ENCODE assay signal across 10 mouse cellular contexts in the genomic region with DNA sequence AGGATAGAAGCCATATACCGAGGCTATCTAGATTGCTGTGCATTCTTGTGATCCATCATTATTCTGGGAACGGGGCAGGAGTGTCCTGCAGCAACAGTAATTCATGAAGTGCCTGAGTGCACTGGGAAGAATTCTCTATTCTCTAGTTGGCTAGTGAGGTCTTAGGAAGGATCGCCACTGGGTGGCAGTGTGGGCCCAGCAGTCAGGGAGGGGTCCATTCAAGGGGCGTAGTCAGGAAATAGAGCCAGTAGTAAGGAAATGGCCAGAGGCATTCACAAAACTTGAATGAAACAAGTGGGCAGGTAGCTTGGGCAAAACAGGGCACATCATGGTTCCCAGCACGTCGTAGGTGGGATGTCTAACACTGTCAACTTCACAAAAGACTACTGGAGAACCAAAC. TPM values are rescaled to one million over a fixed set of nuclear protein-coding genes. Genes with fewer than 3 reads are reported as not detected.
DNase-seq lines count a peak whose midpoint lies in the region; ATAC-seq lines count a peak whose summit lies in the region.
"Had no signal": no experiment of that assay in that cellular context is flagged by ENCODE, and none has a peak within 500 bp of the region (broad histone marks: within the 10 kb centered on the region; RNA-seq: fewer than 3 reads in every experiment).

No protein-coding gene starts in this region.

- peak; percentile 86 for DNase-seq in intestine, embryonic 14.5 days (ENCODE audit: low spot score)
- DNase-seq in R1 (ENCODE audit: low read depth, low spot score) (peak; percentile 74), liver (peak; percentile 86)
- DNase-seq in heart, postnatal 36 days: peak; percentile 85 to 90
- peak; percentile 81 for DNase-seq in ovary, postnatal 14 days (ENCODE audit: low spot score)
- DNase-seq in thymus, postnatal 36 days: peak; percentile 79 to 86

- peaks cover 27% of the 10 kb centered on the region for H3K4me1 ChIP-seq in intestine, embryonic 14.5 days (replicated peaks; ENCODE audit: control insufficient read depth, insufficient read depth, low read length)
- peaks cover 33% of the 10 kb centered on the region for H3K4me1 ChIP-seq in intestine, embryonic 16.5 days (ENCODE audit: control insufficient read depth, insufficient read depth, low read length)

- H3K9me3 ChIP-seq in intestine, embryonic 14.5 days (ENCODE audit: control insufficient read depth, low read length): no peaks in the 10 kb centered on the region
- H3K9me3 ChIP-seq in intestine, embryonic 16.5 days (ENCODE audit: control insufficient read depth, low read length): no peaks in the 10 kb centered on the region
- H3K9me3 ChIP-seq: embryonic facial prominence, embryonic 12.5 days; lung, embryonic 15.5 days had no signal

- ATAC-seq in intestine, embryonic 14.5 days (replicated peaks; ENCODE audit: low FRiP score, low TSS enrichment, low read depth): no peak
- no peak for ATAC-seq in intestine, embryonic 16.5 days
- 0 out of 2 replicates have a peak, but pooled peaks have one; percentile 20 for ATAC-seq in common myeloid progenitor, adult 5-6 weeks (replicated peaks; ENCODE audit: low read depth, poor library complexity, severe bottlenecking)

- H3K9ac ChIP-seq in intestine, embryonic 14.5 days (ENCODE audit: low read length): no peak overlapping the region
- H3K9ac ChIP-seq in intestine, embryonic 16.5 days (ENCODE audit: low read depth, low read length): no peak overlapping the region
- H3K9ac ChIP-seq: embryonic facial prominence, embryonic 12.5 days; lung, embryonic 15.5 days had no signal

- 0 out of 2 replicates have a peak, but pooled peaks cover 5% of the 10 kb centered on the region for H3K27me3 ChIP-seq in intestine, embryonic 14.5 days (replicated peaks; ENCODE audit: control insufficient read depth, insufficient read depth, low read length)
- peaks cover 4% of the 10 kb centered on the region; the same call in 1 of the 2 replicates for H3K27me3 ChIP-seq in intestine, embryonic 16.5 days (replicated peaks; ENCODE audit: control insufficient read depth, insufficient read depth, low read length)
- H3K27me3 ChIP-seq: embryonic facial prominence, embryonic 12.5 days had no signal

- no peak overlapping the region for H3K4me2 ChIP-seq in intestine, embryonic 14.5 days (ENCODE audit: low read length)
- H3K4me2 ChIP-seq in intestine, embryonic 16.5 days (ENCODE audit: low read depth, low read length): no peak overlapping the region
- H3K4me2 ChIP-seq: embryonic facial prominence, embryonic 12.5 days; lung, embryonic 15.5 days had no signal

- H3K27ac ChIP-seq in intestine, embryonic 14.5 days (ENCODE audit: low read depth): no peak overlapping the region
- H3K27ac ChIP-seq in intestine, embryonic 16.5 days (ENCODE audit: low read length): no peak overlapping the region
- H3K27ac ChIP-seq: embryonic facial prominence, embryonic 12.5 days; lung, embryonic 15.5 days had no signal

- no peak overlapping the region for H3K4me3 ChIP-seq in intestine, embryonic 14.5 days (ENCODE audit: low read depth, low read length)
- no peak overlapping the region for H3K4me3 ChIP-seq in intestine, embryonic 16.5 days (ENCODE audit: low read length)
- H3K4me3 ChIP-seq: embryonic facial prominence, embryonic 12.5 days; lung, embryonic 15.5 days had no signal

- no peaks in the 10 kb centered on the region for H3K36me3 ChIP-seq in intestine, embryonic 14.5 days (ENCODE audit: control insufficient read depth, insufficient read depth, low read length)
- H3K36me3 ChIP-seq in intestine, embryonic 16.5 days (ENCODE audit: control insufficient read depth, insufficient read depth, low read length): no peaks in the 10 kb centered on the region
- H3K36me3 ChIP-seq: embryonic facial prominence, embryonic 12.5 days; lung, embryonic 15.5 days had no signal

- intact Hi-C loops in heart, postnatal 36 days (cut with DNase I): loop anchor here (1.0 to 5.0 kb wide), 4 partner anchors 42 to 607 kb away; a partner anchor contains a TSS

- WGBS in intestine, embryonic 14.5 days: 6% methylated on average over 6 of the region's 6 CpGs
- 5% methylated on average over 6 of the region's 6 CpGs for WGBS in intestine, embryonic 16.5 days

RNA-seq across cellular contexts. Expression of a gene that starts 1.6 kb away (rescaled TPM):
- 8.9 and 9.6 TPM in 2 replicates for polyA plus RNA-seq in intestine, embryonic 14.5 days (2014; fragmentation: Nextera tagmentation; extraction: Ambion mirVana)
- 17.5 and 19.9 TPM in 2 replicates for polyA plus RNA-seq in intestine, embryonic 16.5 days (2015; fragmentation: Nextera tagmentation; extraction: Ambion mirVana)
- total RNA-seq in common myeloid progenitor, adult 5-6 weeks (2017): 0.27 and 0.39 TPM in 2 replicates
- total RNA-seq in heart, postnatal 36 days (2021): 100 to 1,000 TPM; 145 to 149 TPM

RNA-seq across cellular contexts. Expression of a gene that starts 4.6 kb away (rescaled TPM):
- polyA plus RNA-seq in intestine, embryonic 14.5 days (2014; fragmentation: Nextera tagmentation; extraction: Ambion mirVana): 21.2 and 23.2 TPM in 2 replicates
- polyA plus RNA-seq in intestine, embryonic 16.5 days (2015; fragmentation: Nextera tagmentation; extraction: Ambion mirVana): 41.1 and 47.6 TPM in 2 replicates
- total RNA-seq in common myeloid progenitor, adult 5-6 weeks (2017): 61.4 and 71.9 TPM in 2 replicates
- total RNA-seq in heart, postnatal 36 days (2021): 10 to 100 TPM; 27.0 to 33.6 TPM

RNA-seq across cellular contexts. Expression of a gene that starts 43.9 kb away (rescaled TPM):
- 10.4 and 12.8 TPM in 2 replicates for polyA plus RNA-seq in intestine, embryonic 14.5 days (2014; fragmentation: Nextera tagmentation; extraction: Ambion mirVana)
- 11.2 and 11.8 TPM in 2 replicates for polyA plus RNA-seq in intestine, embryonic 16.5 days (2015; fragmentation: Nextera tagmentation; extraction: Ambion mirVana)
- 8.1 and 16.1 TPM in 2 replicates for total RNA-seq in common myeloid progenitor, adult 5-6 weeks (2017)
- total RNA-seq in heart, postnatal 36 days (2021): 10 to 100 TPM; 22.3 to 22.6 TPM

RNA-seq across cellular contexts. Expression of a gene that starts 46.2 kb away (rescaled TPM):
- 0.28 and 0.31 TPM in 2 replicates for polyA plus RNA-seq in intestine, embryonic 14.5 days (2014; fragmentation: Nextera tagmentation; extraction: Ambion mirVana)
- polyA plus RNA-seq in intestine, embryonic 16.5 days (2015; fragmentation: Nextera tagmentation; extraction: Ambion mirVana): 0.21 and 0.26 TPM in 2 replicates
- total RNA-seq in common myeloid progenitor, adult 5-6 weeks (2017): 0.23 and 0.44 TPM in 2 replicates
- total RNA-seq in heart, postnatal 36 days (2021): 1 to 10 TPM; 4.2 to 5.3 TPM

Comparison
In these comparisons a context has a peak if more than half of its experiments do, and no peak if none do; other contexts are left out.
1. RNA of a gene that starts 1.6 kb away (total RNA-seq): 145 to 149 TPM in heart, postnatal 36 days; 0.27 to 0.39 TPM in common myeloid progenitor, adult 5-6 weeks; every median in the first group is over 100 times any median in the second.
2. Peak in every context shown above with its lines, with median percentiles within 50 percentile points of each other: DNase-seq.